Mouse (Mus musculus): Measurements from ENCODE around the gene Suv39h2.

Suv39h2 gene

GRCm38 (mm10) chr2:3474861-3475283, at the start of gene Suv39h2:
Gene Suv39h2 (minus strand): TSS chr2:3475031.
- DNase-seq (ENCODE audit: extremely low read depth, insufficient read length, low spot score), result peak; percentile 96

- DNase-seq (ENCODE audit: extremely low read depth, insufficient read length, low spot score), result no peak
Measured at GRCm38 (mm10) chr2:3522558-3522957, 47.7 kb upstream of the Suv39h2 start.

GRCm38 (mm10) chr2:3512552-3513454, 38.0 kb upstream of the Suv39h2 start, which contains the start of the genes Gm45902, Hspa14 and Cdnf:
Gene Gm45902 (minus strand): TSS chr2:3512790.
Gene Hspa14 (minus strand): TSS chr2:3512814.
Gene Cdnf (plus strand): TSS chr2:3513030.
- peak; percentile 94 for DNase-seq (ENCODE audit: extremely low read depth, insufficient read length, low spot score)

- no peak for DNase-seq (ENCODE audit: extremely low read depth, insufficient read length, low spot score)
Measured at GRCm38 (mm10) chr2:3512076-3512475, 37.2 kb upstream of the Suv39h2 start.

GRCm38 (mm10) chr2:3500886-3501285, 26.1 kb upstream of the Suv39h2 start:
- DNase-seq (ENCODE audit: extremely low read depth, insufficient read length, low spot score), result no peak

- DNase-seq (ENCODE audit: extremely low read depth, insufficient read length, low spot score), result no peak
Measured at GRCm38 (mm10) chr2:3499543-3499942, 24.7 kb upstream of the Suv39h2 start.

GRCm38 (mm10) chr2:3493833-3494409, 19.1 kb upstream of the Suv39h2 start:
- no peak for DNase-seq (ENCODE audit: extremely low read depth, insufficient read length, low spot score)

GRCm38 (mm10) chr2:3489816-3490215, 15.0 kb upstream of the Suv39h2 start:
- no peak for DNase-seq (ENCODE audit: extremely low read depth, insufficient read length, low spot score)

GRCm38 (mm10) chr2:3480239-3480638, 5.4 kb upstream of the Suv39h2 start:
- no peak for DNase-seq (ENCODE audit: extremely low read depth, insufficient read length, low spot score)

GRCm38 (mm10) chr2:3475746-3476251, 968 bp upstream of the Suv39h2 start:
- no peak for DNase-seq (ENCODE audit: extremely low read depth, insufficient read length, low spot score)

- DNase-seq (ENCODE audit: extremely low read depth, insufficient read length, low spot score), result peak; percentile 85
Measured at GRCm38 (mm10) chr2:3474361-3474805, 448 bp downstream of the Suv39h2 start.

- no peak for DNase-seq (ENCODE audit: extremely low read depth, insufficient read length, low spot score)
Measured at GRCm38 (mm10) chr2:3473891-3474290, 940 bp downstream of the Suv39h2 start.

- no peak for DNase-seq (ENCODE audit: extremely low read depth, insufficient read length, low spot score)
Measured at GRCm38 (mm10) chr2:3456590-3456989, 18.2 kb downstream of the Suv39h2 start.

GRCm38 (mm10) chr2:3453096-3453495, 21.7 kb downstream of the Suv39h2 start:
- no peak for DNase-seq (ENCODE audit: extremely low read depth, insufficient read length, low spot score)

- DNase-seq (ENCODE audit: extremely low read depth, insufficient read length, low spot score), result no peak
Measured at GRCm38 (mm10) chr2:3449431-3449830, 25.4 kb downstream of the Suv39h2 start.

GRCm38 (mm10) chr2:3445984-3446383, 28.8 kb downstream of the Suv39h2 start:
- DNase-seq (ENCODE audit: extremely low read depth, insufficient read length, low spot score), result no peak

GRCm38 (mm10) chr2:3444206-3444605, 30.6 kb downstream of the Suv39h2 start:
- no peak for DNase-seq (ENCODE audit: extremely low read depth, insufficient read length, low spot score)

- DNase-seq (ENCODE audit: extremely low read depth, insufficient read length, low spot score), result no peak
Measured at GRCm38 (mm10) chr2:3437956-3438355, 36.9 kb downstream of the Suv39h2 start.

GRCm38 (mm10) chr2:3435369-3436061, 39.3 kb downstream of the Suv39h2 start:
- no peak for DNase-seq (ENCODE audit: extremely low read depth, insufficient read length, low spot score)

GRCm38 (mm10) chr2:3430956-3431355, 43.9 kb downstream of the Suv39h2 start:
- DNase-seq (ENCODE audit: extremely low read depth, insufficient read length, low spot score), result no peak

GRCm38 (mm10) chr2:3424579-3424910, 50.3 kb downstream of the Suv39h2 start:
- DNase-seq (ENCODE audit: extremely low read depth, insufficient read length, low spot score), result no peak

Data from 3134 (cell line).